Mouse (Mus musculus) thymus, adult 2 months (tissue): ENCODE data around the gene Bet1l.

Experiments
- CTCF ChIP-seq: fragments of 200-500 bp; IDR thresholded peaks from 2 replicates; pipeline ENCODE4 v1.5.1; 2012; ENCODE audit warnings: mild to moderate bottlenecking, control low read depth, low read length, moderate library complexity, borderline replicate concordance; ENCODE audit not compliant: control insufficient read depth, poor library complexity, insufficient read depth; ENCODE audit errors: extremely low read depth
- POLR2A ChIP-seq: fragments of 200-500 bp; IDR thresholded peaks from 2 replicates; pipeline ENCODE4 v1.6.1; 2012; ENCODE audit warnings: mild to moderate bottlenecking, low read length, control low read depth, moderate library complexity; ENCODE audit not compliant: control insufficient read depth, poor library complexity, insufficient read depth; ENCODE audit errors: extremely low read depth

DNA sequence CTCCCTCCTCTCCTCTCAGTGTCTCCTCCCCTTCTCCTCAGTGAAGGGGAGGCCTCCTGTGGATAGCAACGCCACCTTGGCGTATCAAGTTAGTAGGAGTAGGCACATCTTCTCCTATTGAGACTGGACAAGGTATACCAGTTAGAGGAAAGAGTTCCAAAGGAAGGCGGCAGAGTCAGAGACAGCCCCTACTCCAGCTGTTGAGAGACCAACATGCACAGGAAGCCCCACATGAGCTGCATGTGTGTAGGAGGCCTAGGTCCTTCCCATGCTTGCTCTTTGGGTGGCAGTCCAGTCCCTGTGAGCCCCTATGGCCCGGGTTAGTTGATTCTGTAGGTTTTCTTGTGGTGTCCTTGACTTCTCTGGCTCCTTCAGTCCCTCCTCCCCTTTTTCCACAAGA is 24.0 kb downstream of the Bet1l start:
- TF ChIP-seq CTCF (no peak), POLR2A (no peak)
